8 mouse cellular contexts compared by ENCODE assay signal in genomic region chr6:48554280-48555103, GRCm38 (mm10). TPM values are rescaled to one million over a fixed set of nuclear protein-coding genes. Genes with fewer than 3 reads are reported as not detected.
A peak's percentile ranks its signal among the peaks of the same experiment; 100 is the strongest.
DNase-seq lines count a peak whose midpoint lies in the region; ATAC-seq and TF ChIP-seq lines count a peak whose summit lies in the region.

Lrrc61 (plus strand) TSS chr6:48554796.

- no peaks in the 10 kb centered on the region for H3K9me3 ChIP-seq in hindbrain, postnatal 0 days (ENCODE audit: low read length)

- H3K9ac ChIP-seq in hindbrain, postnatal 0 days (replicated peaks; ENCODE audit: low read length), result peak within 1 kb of the TSS; percentile 74

- no peaks in the 10 kb centered on the region for H3K27me3 ChIP-seq in hindbrain, postnatal 0 days (ENCODE audit: insufficient read depth, low read length)

- H3K4me3 ChIP-seq in hindbrain, postnatal 0 days (ENCODE audit: low read length), result peak within 1 kb of the TSS; percentile 51

- H3K4me2 ChIP-seq in hindbrain, postnatal 0 days (ENCODE audit: low read depth, low read length), result peak within 1 kb of the TSS; percentile 77

- H3K4me1 ChIP-seq in hindbrain, postnatal 0 days (ENCODE audit: insufficient read depth, low read length), result peaks cover 8% of the 10 kb centered on the region; the same call in 1 of the 2 replicates

- ATAC-seq in hindbrain, postnatal 0 days, result peak; percentile 93

- under 1% methylated on average over 39 of the region's 39 CpGs for WGBS in hindbrain, postnatal 0 days

- peak; percentile 99 for DNase-seq in adipocyte (ENCODE audit: low spot score)
- peak; percentile 93 for DNase-seq in embryo, embryonic 10 days (ENCODE audit: low spot score)
- DNase-seq in gastrocnemius, adult 8-10 months (ENCODE audit: low spot score in 2 of 2), result peak; percentile 99
- peak; percentile 99 for DNase-seq in hindbrain, postnatal 0 days (ENCODE audit: low spot score)
- DNase-seq in left cerebral cortex, adult 18-20 months (ENCODE audit: low spot score in 2 of 2), result peak; percentile 97 to 98
- peak; percentile 98 to 99 for DNase-seq in lung, postnatal 4 days
- DNase-seq in retina, postnatal 1 day, result peak; percentile 97
- peak; percentile 89 for DNase-seq in thymus, postnatal 4 days

- H3K36me3 ChIP-seq in hindbrain, postnatal 0 days (ENCODE audit: insufficient read depth, low read length), result no peaks in the 10 kb centered on the region; the same call in 1 of the 2 replicates

- peak within 1 kb of the TSS; percentile 99 for H3K27ac ChIP-seq in hindbrain, postnatal 0 days

- peak; percentile 1; the same call in 1 of the 2 replicates for TF ChIP-seq CTCF in hindbrain, postnatal 0 days (IDR thresholded peaks at IDR 0.05; ENCODE audit: low read depth)

RNA-seq across cellular contexts. Expression of gene Lrrc61, which starts in this region (rescaled TPM):
- total RNA-seq in gastrocnemius, adult 8-10 months (2022), result 10 to 100 TPM; 20.8 to 25.0 (median 22.9) TPM
- total RNA-seq in hindbrain, postnatal 0 days (2014; rRNA removed), result 32.0 and 50.1 TPM in 2 replicates
- polyA plus RNA-seq in hindbrain, postnatal 0 days (2015; fragmentation: Nextera tagmentation; extraction: Ambion mirVana), result 14.2 and 15.7 TPM in 2 replicates
- total RNA-seq in left cerebral cortex, adult 18-20 months (2021), result 10 to 100 TPM; 35.4 to 40.3 TPM

Comparison
In these comparisons a context has a peak if more than half of its experiments do, and no peak if none do; other contexts are left out.
1. Peak in every context shown above with its lines: DNase-seq, ATAC-seq, H3K4me3 ChIP-seq and H3K27ac ChIP-seq.